Mouse (Mus musculus): ENCODE measurements around the gene Dgkb.

Gene Dgkb

GRCm38 (mm10) chr12:38371597-38371996 lies 554.1 kb downstream of the Dgkb start:
- DNase-seq (ENCODE audit: low read depth, low spot score) = no peak

DNA sequence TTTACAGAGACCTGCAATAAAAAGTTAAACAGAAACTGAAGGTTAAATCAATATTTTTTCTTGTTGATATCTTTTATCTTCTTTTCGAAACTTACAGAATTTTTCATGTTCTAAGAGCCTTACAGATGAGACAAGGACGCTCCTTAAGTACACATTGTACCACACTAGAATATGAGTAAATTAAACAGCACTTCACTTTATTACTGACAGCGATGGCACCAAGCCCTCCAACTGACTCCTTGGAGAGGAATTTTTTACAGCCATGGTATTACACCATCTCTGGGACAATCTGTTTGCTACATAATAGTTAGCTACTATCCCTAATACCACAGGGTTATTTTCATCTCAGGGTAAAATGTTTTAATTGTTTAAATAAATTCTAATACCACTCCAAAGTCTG lies 556.6 kb downstream of the Dgkb start:
- no peak for DNase-seq (ENCODE audit: low read depth, low spot score)

- DNase-seq (ENCODE audit: low read depth, low spot score) = no peak
Measured at GRCm38 (mm10) chr12:38385942-38386341, 568.4 kb downstream of the Dgkb start.

DNA sequence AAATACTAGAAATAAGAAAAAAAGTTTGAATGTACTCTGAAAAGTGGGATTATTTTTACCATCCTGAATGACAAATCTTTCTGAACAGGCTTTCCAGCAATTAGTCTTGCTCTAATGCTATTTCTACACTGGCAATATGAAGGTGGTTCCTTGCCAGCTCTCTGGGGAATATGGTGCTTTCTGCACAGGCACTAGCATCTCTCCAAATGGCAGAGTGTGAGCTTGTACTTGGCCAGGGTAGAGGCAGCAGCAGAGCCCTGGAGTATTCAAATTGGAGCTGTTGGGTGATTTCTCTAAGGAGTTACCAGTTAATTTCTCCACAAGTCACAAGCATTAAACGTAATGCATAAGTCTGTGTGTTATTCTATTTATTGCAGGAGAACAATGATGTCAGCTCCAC lies 569.5 kb downstream of the Dgkb start:
- no peak for DNase-seq (ENCODE audit: low read depth, low spot score)

GRCm38 (mm10) chr12:38387654-38388053 lies 570.1 kb downstream of the Dgkb start:
- no peak for DNase-seq (ENCODE audit: low read depth, low spot score)

DNA sequence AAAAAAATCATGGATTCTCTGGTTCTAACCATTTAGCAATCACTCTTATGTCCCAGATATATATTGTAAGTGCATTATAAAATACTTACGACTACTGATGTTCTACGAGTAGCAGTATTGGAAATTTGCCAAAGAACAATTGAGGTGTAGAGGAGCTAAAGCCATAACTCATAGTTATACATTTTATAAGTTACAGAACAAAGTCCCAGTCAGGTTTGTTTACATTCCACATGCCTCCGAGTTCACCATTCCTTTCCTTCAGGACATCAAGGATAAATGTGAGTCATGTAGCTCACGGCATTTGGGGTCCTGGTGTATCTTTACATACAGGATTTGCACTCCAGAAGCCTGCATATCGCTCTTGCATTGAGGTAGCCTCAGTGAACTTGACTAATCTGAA lies 570.7 kb downstream of the Dgkb start:
- no peak for DNase-seq (ENCODE audit: low read depth, low spot score)

- no peak for DNase-seq (ENCODE audit: low read depth, low spot score)
Measured at GRCm38 (mm10) chr12:38397754-38398312, 580.3 kb downstream of the Dgkb start.

- no peak for DNase-seq (ENCODE audit: low read depth, low spot score)
Measured at GRCm38 (mm10) chr12:38400089-38400488, 582.6 kb downstream of the Dgkb start.

GRCm38 (mm10) chr12:38435364-38436130 lies 618.0 kb downstream of the Dgkb start:
- no peak for DNase-seq (ENCODE audit: low read depth, low spot score)

DNA sequence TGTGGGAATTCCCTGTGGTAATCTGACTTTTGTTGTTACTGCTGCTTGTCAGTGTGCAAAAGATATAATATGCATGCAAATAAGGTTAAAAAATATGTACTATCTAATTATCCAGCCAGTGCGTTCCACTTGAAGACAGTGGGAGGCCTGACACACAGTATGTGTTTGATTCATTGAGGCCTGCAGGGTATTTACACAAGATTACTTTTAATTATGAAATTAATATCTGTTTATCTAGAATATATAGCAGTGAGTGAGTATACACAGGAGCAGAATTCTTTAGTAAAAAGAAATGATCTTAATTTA lies 618.6 kb downstream of the Dgkb start:
- no peak for DNase-seq (ENCODE audit: low read depth, low spot score)

DNA sequence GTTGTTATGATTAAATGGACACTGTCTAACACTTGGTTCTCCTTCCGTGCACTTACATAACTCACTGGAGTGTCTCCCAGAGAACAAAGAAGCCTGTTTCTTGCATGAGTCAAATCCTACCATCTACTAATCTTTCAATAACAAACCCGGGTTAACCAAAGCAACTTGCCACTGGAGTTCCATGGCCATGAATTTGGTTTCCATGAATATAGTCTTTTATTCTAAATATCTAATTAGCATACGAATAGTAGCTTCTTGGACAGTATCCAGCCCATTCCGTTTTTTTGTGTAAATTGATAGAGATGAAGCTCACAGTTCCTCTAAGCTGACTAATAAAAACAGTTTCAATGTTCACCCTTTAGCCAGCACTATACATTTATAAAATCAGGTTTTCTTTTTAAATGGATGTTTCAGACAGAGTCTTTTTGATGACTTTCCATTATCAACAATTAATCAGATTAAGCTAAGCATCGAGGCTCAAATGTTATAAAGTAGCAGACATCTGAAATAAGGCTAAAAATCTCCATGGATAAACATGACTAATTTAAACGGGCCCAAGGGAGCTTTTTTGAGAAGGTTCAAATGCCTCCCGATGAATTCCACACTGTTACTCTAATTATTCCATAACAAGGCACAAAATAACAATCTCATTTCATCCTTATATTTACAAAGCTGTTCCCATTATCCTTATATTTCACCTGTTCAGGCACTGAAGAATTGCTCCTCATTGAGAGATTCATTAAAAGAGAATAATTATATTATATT lies 633.0 kb downstream of the Dgkb start:
- DNase-seq (ENCODE audit: low read depth, low spot score) = no peak

- DNase-seq (ENCODE audit: low read depth, low spot score) = no peak
Measured at GRCm38 (mm10) chr12:38451677-38452076, 634.2 kb downstream of the Dgkb start.

- no peak for DNase-seq (ENCODE audit: low read depth, low spot score)
Measured at GRCm38 (mm10) chr12:38468191-38468590, 650.7 kb downstream of the Dgkb start.

DNA sequence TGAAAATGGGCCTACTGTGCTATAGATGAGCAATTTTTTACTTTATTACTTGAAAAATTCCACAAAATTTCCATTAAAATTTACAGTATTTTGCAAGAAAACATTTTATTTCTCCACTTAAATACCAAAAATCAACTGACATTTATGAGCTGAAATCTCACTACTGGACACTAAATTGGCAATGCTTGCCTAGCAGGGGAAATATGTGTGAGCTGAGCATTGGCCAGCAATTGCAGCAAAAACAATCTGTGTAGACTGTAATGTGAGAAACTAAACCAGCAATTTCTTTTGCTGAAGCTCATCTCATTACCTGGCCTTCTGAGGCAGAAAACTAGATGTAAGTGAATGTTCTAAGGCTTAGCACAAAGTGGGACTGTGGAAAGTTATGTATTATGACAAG lies 651.1 kb downstream of the Dgkb start:
- DNase-seq (ENCODE audit: low read depth, low spot score) = no peak

GRCm38 (mm10) chr12:38497229-38497628 lies 679.7 kb downstream of the Dgkb start:
- no peak for DNase-seq (ENCODE audit: low read depth, low spot score)

DNA sequence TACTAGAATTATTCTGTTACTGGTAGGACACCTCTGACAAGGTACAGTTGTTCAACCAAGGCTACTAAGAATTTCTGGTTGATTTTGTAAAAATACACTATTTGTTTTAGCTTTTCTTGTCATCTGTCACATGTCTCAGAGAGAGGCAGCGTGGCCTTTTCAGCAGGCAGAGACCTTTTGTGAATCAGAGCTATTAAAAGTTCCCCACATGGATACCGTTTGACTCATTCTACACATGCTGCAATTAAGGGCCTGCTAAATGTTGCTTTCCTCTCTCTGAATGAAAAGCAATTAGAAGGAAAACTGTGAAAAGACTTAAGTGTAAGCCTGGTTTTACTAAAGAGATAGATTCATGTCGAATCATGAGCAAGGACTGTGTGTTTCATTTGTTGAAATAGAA lies 683.4 kb downstream of the Dgkb start:
- no peak for DNase-seq (ENCODE audit: low read depth, low spot score)

DNA sequence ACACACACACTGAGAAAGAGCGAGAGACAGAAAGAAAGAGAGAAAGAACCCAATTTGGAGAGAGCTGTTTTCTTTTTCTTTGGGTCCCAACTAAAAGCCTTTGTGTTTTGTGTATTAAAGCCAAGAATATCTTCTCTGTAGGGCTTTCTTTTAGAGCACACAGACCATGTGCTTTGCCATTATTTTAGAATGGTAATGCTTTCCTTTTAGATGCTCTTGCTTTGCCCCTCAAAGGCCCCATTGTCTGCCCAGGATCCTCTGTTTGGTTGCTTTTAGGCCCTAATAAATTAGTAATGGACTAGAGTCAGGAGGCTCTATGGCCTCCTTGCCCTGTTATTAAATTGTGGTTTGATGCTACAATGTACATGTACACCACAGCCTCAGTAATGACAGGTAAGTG lies 690.7 kb downstream of the Dgkb start:
- DNase-seq (ENCODE audit: low read depth, low spot score) = no peak

DNA sequence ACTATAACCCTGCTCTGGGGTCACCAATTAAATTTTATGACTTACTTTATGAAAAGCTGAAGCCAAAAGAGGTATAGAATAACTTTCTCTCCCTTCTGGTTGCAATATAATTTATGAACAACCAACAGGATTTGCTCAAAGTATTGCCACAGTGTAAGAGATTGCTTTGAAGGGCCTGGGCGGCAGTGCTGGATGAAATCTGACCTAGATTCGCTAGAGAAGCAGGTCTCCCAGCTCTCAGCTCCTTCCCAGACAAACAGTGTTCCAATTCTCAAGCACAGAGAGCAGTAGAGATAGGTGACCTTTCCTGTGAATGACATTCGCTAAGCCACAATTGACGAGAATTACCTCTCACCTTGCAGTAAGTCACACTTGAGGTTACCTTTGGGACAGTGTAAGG lies 727.9 kb downstream of the Dgkb start:
- peak; percentile 18 for DNase-seq (ENCODE audit: low read depth, low spot score)

- no peak for DNase-seq (ENCODE audit: low read depth, low spot score)
Measured at GRCm38 (mm10) chr12:38577141-38577540, 759.6 kb downstream of the Dgkb start.

DNA sequence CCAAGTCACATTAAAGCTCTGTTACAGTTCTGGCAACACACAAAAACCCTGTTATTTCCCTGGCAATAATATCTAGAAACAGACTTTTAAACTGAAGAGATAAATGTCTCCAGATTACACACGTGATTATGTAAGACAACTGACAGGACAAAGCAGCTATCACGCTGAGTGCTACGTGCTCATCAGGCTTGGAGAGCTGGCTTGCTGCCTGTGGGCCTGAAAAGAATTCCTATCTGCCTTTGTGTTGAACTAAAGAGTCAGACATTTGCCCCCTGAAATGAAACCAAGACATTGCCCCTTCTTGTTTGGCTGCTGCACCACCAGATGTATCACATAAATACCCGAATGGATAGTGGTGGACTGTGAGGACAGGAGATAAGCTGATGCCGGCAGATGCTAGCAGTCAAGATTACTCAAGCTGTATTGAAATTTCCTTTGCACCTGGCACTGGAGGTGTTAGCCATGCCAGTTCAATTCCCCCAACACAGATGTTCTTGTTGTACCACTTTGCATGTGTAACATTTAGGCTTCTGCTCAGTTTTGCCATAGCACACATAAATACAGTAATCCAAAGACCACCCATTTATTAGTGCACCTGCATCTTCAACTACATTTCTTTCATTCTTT lies 761.8 kb downstream of the Dgkb start:
- DNase-seq (ENCODE audit: low read depth, low spot score) = no peak

GRCm38 (mm10) chr12:38586368-38586865 lies 768.9 kb downstream of the Dgkb start:
- DNase-seq (ENCODE audit: low read depth, low spot score) = no peak

DNA sequence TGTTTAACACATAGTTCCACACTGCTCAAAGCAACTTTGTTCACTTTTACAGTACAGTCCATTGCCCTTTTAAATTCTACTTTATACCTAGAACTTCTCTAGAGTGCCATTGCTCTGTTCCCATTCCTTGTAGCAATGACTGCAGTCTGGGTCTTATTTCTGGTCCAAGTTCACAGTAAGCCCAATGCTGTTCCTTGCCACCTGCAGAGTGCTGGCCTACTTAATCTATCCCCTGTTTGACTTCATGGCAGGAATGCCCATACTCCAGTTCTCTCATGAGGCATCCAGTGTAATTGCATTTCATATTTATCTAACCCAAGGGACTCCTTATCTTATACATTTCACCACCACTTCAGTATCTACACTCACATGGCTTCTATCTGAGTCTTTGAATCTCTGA lies 772.4 kb downstream of the Dgkb start:
- DNase-seq (ENCODE audit: low read depth, low spot score) = no peak

Measured in forelimb bud, embryonic 11.5 days (tissue).